Mouse (Mus musculus) left cerebral cortex, postnatal 25 days (tissue): ENCODE data around the gene Sass6. TPM values are rescaled to one million over a fixed set of nuclear protein-coding genes. Genes with fewer than 3 reads are reported as not detected.
"Not testable (repeated sequence)": the region's sequence is repeated elsewhere in the genome, so short reads cannot be mapped to it uniquely, and the experiment has no call there.

Experiments
- DNase-seq, 2 experiments: peaks; one replicate each; pipeline ENCODE4 v3.0.0; 2022; ENCODE audit warnings: low spot score in 2 of 2, mixed read lengths in 1 of 2
- intact Hi-C: fragments of 180-260 bp; cut with DNase I; formaldehyde crosslinking; loops from one replicate; pipeline ENCODE4 v1.15.1; 2025
- total RNA-seq, 2 experiments: library from RNA; stranded (reverse); gene quantifications; 2 replicates each; pipeline ENCODE4 v1.2.3; 2021

Gene Sass6
- total RNA-seq, 2 experiments from 2014 or later, result 5.4 to 9.0 TPM

DNA sequence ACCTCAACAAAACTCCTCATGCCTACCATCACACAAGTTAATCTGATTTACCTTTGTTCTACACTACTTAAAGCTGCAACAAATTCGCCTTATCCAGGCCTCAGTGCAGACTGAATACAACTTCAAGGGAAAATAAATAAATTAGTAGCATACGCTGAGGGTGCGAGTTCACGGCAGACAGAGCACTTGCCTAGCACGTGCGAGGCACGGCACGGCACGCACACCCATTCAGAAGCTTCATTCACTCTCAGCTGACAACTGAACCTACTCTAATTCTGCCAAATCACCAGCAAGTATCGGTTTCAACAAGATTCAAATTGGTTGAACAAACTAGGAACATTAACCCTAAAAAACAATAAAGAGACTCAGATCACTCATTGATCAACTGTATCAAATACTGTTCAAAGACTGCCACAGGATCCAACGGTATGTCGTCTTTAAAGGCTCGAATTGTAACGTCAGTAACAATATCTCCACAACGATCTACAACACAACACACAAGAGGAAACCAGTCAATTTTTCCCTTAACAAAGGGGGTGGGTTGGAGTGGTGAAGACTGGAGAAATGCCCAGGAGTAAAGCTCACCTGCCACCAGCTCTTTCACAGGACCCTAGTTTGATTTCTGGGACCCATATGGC is 64.3 kb downstream of the Sass6 start:
- DNase-seq, result no peak
- intact Hi-C loops, result no loop called here

DNA sequence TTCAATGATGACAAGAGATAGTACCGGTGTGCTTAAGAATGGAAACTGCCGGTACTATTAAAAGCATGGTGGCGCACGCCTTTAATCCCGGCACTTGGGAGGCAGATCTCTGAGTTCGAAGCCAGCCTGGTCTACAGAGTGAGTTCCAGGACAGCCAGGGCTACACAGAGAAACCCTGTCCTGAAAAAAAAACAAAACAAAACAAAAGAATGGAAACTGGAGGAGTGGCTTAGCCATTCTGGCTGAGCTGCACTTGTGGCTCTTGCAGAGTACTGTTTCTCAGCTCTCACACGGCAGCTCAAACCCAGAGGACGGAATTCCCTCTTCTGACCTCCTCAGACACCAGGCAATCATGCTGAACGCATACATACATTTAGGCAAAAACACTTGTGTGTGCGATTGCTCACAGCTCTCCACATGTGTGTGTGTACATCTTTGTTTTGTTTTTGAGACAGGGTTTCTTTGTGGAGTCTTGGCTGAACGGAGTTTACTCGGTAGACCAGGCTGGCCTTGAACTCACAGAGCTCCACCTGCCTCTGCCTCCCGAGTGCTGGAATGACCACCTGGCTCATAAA is 65.2 kb downstream of the Sass6 start:
- intact Hi-C loops, result loop anchor here (5.0 kb wide), 1 partner anchor 153 kb away; the partner anchor contains the start of gene Rtca
- DNase-seq, result no peak

DNA sequence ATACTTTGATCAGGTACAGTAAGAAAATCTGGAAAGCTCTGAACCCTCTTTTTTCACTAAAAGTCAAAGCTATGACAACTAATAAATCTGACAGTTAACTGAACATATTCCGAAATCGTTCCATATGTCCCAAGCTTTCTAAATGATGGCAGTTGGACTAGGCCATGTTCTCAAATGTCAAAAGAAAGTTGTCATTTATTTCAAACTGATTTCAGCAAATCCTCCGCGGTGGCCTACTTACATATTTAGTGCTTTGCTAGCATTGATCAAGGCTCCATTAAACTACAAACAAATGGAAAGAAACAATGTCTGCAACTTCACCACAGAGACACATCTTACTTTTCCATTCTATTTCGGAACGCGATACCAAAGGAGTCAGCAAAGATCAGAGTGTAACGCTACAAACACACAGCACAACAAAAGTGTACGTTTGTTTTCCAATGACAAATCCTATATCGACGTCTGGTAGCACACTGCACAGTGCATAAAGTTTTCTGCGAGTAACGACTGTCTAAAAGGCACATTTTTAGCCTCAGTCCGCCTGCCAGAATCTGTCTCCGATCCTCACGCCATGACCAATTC is 66.6 kb downstream of the Sass6 start:
- no peak for DNase-seq
- intact Hi-C loops, result loop anchor here (5.0 kb wide), 1 partner anchor 154 kb away; the partner anchor contains the start of gene Rtca

DNA sequence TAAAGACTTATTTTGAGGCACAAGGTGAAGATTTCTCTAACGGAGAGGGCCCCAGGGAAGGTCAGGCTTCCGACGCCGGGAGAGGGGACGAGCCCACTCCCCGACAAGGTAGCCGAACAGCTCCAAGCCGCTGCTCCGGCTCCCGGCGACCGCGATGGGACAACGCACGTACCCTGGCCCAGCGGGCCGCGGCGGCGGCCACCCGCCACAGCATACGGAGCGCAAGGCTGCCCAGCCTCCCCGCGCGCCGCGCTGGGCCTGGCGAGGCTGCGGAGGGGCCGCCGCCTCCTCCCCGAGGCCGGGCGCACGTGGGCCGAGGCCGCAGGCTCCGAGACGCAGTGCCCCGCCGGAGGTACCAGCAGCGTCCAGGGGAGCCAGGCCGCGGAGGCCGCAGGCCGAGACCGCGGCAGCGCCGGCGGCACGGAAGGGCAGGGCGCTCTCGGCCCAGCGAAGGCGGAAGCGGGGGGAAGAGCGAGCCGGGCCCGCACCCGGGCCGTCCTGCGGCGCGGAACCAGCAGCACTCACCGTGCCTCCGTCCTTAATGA is 67.2 kb downstream of the Sass6 start:
- peak; percentile 19 to 60 for DNase-seq
- intact Hi-C loops, result loop anchor here (1.0 to 5.0 kb wide), 2 partner anchors 68 to 155 kb away; partner anchors contain the start of genes Rtca and Sass6

DNA sequence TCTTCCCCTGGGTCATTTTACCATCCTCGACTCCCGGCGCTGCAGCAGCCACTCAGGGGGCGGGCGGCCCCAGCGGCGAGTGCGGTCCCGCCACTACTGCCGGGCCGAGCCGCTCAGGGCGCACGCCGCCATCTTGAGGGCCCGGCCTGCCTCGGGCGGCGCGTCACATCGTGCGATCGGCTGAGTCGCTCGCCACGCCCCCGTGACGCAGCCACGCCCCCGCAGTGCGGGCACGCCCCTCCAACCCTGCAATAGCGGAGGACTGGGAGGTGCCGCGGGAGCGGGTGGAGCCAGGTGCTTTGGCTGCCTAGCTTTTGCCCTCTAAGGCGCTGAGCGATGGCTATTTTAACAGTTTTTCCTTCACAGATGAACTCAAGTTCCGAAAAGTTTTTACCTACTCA is 67.7 kb downstream of the Sass6 start, which contains the start of gene Mfsd14a:
Mfsd14a (minus strand) TSS at position 215 of the 401 bp plus-strand sequence.
- DNase-seq, result peak; percentile 98
- intact Hi-C loops, result loop anchor here (1.0 to 5.0 kb wide), 2 partner anchors 68 to 155 kb away; partner anchors contain the start of genes Rtca and Sass6

DNA sequence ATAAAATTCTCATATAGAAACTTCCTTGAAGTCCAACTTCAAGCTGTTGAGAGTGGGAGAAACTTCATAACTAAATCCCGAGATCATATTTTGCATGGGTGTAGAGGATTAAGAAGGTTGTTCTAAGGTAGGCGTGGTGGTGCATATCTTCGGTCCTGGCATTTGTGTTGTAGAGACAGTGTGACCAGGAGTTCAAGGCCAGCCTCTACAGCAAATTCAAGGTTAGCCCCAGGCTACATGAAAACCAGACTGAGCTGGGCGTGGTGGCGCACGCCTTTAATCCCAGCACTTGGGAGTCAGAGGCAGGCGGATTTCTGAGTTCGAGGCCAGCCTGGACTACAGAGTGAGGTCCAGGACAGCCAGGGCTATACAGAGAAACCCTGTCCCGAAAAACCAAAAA is 69.5 kb downstream of the Sass6 start:
- intact Hi-C loops, result loop anchor here (5.0 kb wide), 1 partner anchor 157 kb away; the partner anchor contains the start of gene Rtca
- not testable (repeated sequence) for DNase-seq

Other genes starting within 250 kb of the Sass6 start
- gene Cdc14a, start 170.9 kb upstream of the Sass6 start, total RNA-seq, result 1 to 10 TPM; 3.2 to 4.3 TPM
- 10 to 100 TPM; 55.5 to 59.5 TPM for gene Rtca, start 86.8 kb upstream of the Sass6 start, total RNA-seq
- gene Dbt, start 81.9 kb upstream of the Sass6 start, total RNA-seq, result 10 to 100 TPM; 18.2 to 20.6 TPM
- under 1 TPM in 1 of 2 experiments, not detected in 1; 0.14 TPM for gene Lrrc39, start 32.0 kb upstream of the Sass6 start, total RNA-seq
- 10 to 100 TPM; 13.5 to 16.4 TPM for gene Trmt13, start 19.6 kb downstream of the Sass6 start, total RNA-seq
- 10 to 100 TPM; 61.6 to 62.4 TPM for gene Mfsd14a, start 67.7 kb downstream of the Sass6 start, total RNA-seq
- not detected for gene Gm43191, start 86.3 kb downstream of the Sass6 start, total RNA-seq
- 10 to 100 TPM; 13.1 to 14.5 TPM for gene Slc35a3, start 117.8 kb downstream of the Sass6 start, total RNA-seq
- 10 to 100 TPM; 23.7 to 24.6 TPM for gene Agl, start 213.2 kb downstream of the Sass6 start, total RNA-seq